Mouse (Mus musculus) limb, embryonic 15.5 days (tissue): ENCODE measurements around the gene Satl1. TPM values are rescaled to one million over a fixed set of nuclear protein-coding genes. Genes with fewer than 3 reads are reported as not detected.

Experiments used
- polyA plus RNA-seq: library from polyadenylated mRNA; unstranded; fragments of >200 nt; fragmentation: Nextera tagmentation; extraction: Ambion mirVana; gene quantifications from 2 replicates; pipeline ENCODE4 v1.2.1, GENCODE M21; 2015

The Satl1 gene
- polyA plus RNA-seq, 1 experiment from 2014 or later: not detected

Other genes starting within 250 kb of the Satl1 start
- gene 4933403O08Rik, start 167.7 kb downstream of the Satl1 start, polyA plus RNA-seq: 0.13 and 0.24 TPM in 2 replicates
- 55.2 and 58.7 TPM in 2 replicates for gene Apool, start 95.4 kb downstream of the Satl1 start, polyA plus RNA-seq
- not detected in 2 replicates for gene 2010106E10Rik, start 88.5 kb upstream of the Satl1 start, polyA plus RNA-seq
- gene Zfp711, start 193.7 kb upstream of the Satl1 start, polyA plus RNA-seq: 11.0 and 11.2 TPM in 2 replicates